Mouse (Mus musculus): Measurements from ENCODE around the gene Esp36. TPM values are rescaled to one million over a fixed set of nuclear protein-coding genes. Genes with fewer than 3 reads are reported as not detected.
"Not testable (repeated sequence)": the region's sequence is repeated elsewhere in the genome, so short reads cannot be mapped to it uniquely, and the experiment has no call there.

Esp36 gene
- total RNA-seq (2014; fragmentation: Nextera tagmentation) (not detected in 2 replicates), total RNA-seq (2017) (not detected in 2 replicates)

GRCm38 (mm10) chr17:38420085-38420484, at the start of gene Esp36:
Esp36 (minus strand) TSS chr17:38420185.
- no peak for ATAC-seq (replicated peaks; ENCODE audit: low FRiP score, low TSS enrichment, poor library complexity, severe bottlenecking)

GRCm38 (mm10) chr17:38456206-38456605, 36.2 kb upstream of the Esp36 start:
- not testable (repeated sequence) for ATAC-seq (replicated peaks; ENCODE audit: low FRiP score, low TSS enrichment, poor library complexity, severe bottlenecking)

DNA sequence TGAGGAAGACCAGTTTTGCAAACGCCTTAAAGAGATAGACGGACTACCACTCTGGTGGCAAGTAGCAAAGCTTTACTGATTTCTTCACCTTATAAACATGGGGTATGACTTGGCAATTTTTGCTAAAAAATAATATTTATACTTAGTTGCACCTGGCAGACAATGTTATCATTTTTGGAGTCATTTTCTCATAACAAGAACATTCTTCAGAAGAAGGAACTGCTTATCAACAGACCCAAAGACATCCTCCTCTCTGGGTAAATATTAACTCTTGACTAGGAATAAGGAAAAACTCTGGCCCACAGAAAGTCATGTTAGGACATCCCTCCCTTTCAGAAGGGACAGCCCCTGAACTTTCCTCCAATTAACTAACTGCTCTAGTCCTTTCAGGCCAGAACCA, 30.7 kb upstream of the Esp36 start:
- no peak for ATAC-seq (replicated peaks; ENCODE audit: low FRiP score, low TSS enrichment, poor library complexity, severe bottlenecking)

DNA sequence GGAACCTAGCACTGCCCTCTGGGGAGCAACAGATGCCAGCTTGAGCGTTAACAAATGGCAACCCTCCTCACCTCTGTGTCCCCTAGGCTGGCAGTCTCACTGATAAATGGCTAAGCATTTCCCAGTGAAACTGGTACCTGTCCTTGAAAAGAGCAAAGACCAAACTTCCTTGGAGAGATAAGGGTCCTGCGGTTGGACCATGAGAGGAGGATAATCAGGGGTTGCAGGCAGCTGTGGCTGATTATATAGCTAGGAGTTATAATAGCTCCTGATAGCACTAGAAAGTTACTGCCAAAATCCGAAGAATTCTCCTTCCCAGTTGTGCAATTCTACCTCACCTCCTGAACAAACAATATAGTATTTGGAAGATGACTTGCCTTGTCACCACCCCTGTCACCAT, 13.8 kb downstream of the Esp36 start:
- ATAC-seq (replicated peaks; ENCODE audit: low FRiP score, low TSS enrichment, poor library complexity, severe bottlenecking), result no peak

DNA sequence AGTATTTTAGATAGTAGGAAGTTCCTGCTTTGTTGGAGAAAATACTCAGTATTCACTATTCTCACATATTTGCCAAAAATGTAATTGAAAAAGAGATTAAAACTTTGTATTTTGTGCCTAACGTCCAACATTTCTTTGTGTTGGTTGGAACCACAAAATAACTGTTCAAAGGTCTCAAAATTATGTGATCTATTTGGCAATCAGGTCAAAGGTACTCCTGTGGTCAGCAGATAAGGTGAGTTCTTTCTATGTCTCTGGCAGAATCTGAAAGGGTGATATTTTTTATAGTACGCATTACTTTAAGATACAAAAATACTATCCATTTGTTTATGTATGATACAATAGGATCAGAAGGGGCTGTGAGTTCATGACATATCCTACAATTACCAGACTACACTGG, 28.2 kb downstream of the Esp36 start:
- ATAC-seq (replicated peaks; ENCODE audit: low FRiP score, low TSS enrichment, poor library complexity, severe bottlenecking), result no peak

Other genes with a start within 250 kb of the Esp36 start
- not detected in 2 replicates for gene Olfr134, start 248.8 kb downstream of the Esp36 start, total RNA-seq (2014; fragmentation: Nextera tagmentation)
- not detected in 2 replicates for gene Olfr134, start 248.8 kb downstream of the Esp36 start, total RNA-seq (2017)
- gene Olfr135, start 215.8 kb downstream of the Esp36 start, total RNA-seq (2014; fragmentation: Nextera tagmentation), result not detected in 2 replicates
- gene Olfr135, start 215.8 kb downstream of the Esp36 start, total RNA-seq (2017), result not detected in 2 replicates
- gene Olfr138, start 159.2 kb downstream of the Esp36 start, total RNA-seq (2014; fragmentation: Nextera tagmentation), result not detected in 2 replicates
- gene Olfr138, start 159.2 kb downstream of the Esp36 start, total RNA-seq (2017), result not detected in 2 replicates
- gene Olfr137, start 112.6 kb downstream of the Esp36 start, total RNA-seq (2014; fragmentation: Nextera tagmentation), result not detected in 2 replicates
- not detected in 2 replicates for gene Olfr137, start 112.6 kb downstream of the Esp36 start, total RNA-seq (2017)
- not detected in 2 replicates for gene Olfr136, start 90.4 kb downstream of the Esp36 start, total RNA-seq (2014; fragmentation: Nextera tagmentation)
- not detected in 2 replicates for gene Olfr136, start 90.4 kb downstream of the Esp36 start, total RNA-seq (2017)
- not detected in 2 replicates for gene Esp34, start 134.0 kb upstream of the Esp36 start, total RNA-seq (2014; fragmentation: Nextera tagmentation)
- gene Esp34, start 134.0 kb upstream of the Esp36 start, total RNA-seq (2017), result not detected in 2 replicates
- not detected in 2 replicates for gene Esp31, start 219.3 kb upstream of the Esp36 start, total RNA-seq (2014; fragmentation: Nextera tagmentation)
- gene Esp31, start 219.3 kb upstream of the Esp36 start, total RNA-seq (2017), result not detected in 2 replicates